Mouse (Mus musculus) urinary bladder, postnatal 0 days (tissue): ENCODE results near the gene Mindy4. TPM values are rescaled to one million over a fixed set of nuclear protein-coding genes. Genes with fewer than 3 reads are reported as not detected.

ENCODE experiments used
- microRNA-seq: library from miRNA; unstranded; fragments of <30 nt; microRNA quantifications from one replicate; pipeline ENCODE4, GENCODE M21; 2016
- polyA plus RNA-seq: library from polyadenylated mRNA; unstranded; fragments of >200 nt; fragmentation: Nextera tagmentation; extraction: Ambion mirVana; gene quantifications from 2 replicates; pipeline ENCODE4 v1.2.1, GENCODE M21; 2015

Mindy4 gene
- 3.8 and 5.2 TPM in 2 replicates for polyA plus RNA-seq

GRCm38 (mm10) chr6:55202913-55203910, at the start of gene Mindy4:
TSS of gene Mindy4 (plus strand) at chr6:55203383.

GRCm38 (mm10) chr6:55174741-55175181, 28.4 kb upstream of the Mindy4 start, which contains the start of gene Inmt:
TSS of gene Inmt (minus strand) at chr6:55175043.

GRCm38 (mm10) chr6:55335989-55336514, 132.9 kb downstream of the Mindy4 start, which contains the start of gene Aqp1:
TSS of gene Aqp1 (plus strand) at chr6:55336432.

Small RNA genes within 50 kb of the gene (microRNA-seq; reads per million reads assigned to microRNA genes)
- not detected for gene Gm25458

Other genes starting within 250 kb of the Mindy4 start
- 5.8 and 6.4 TPM in 2 replicates for gene Nod1, start 230.8 kb upstream of the Mindy4 start, polyA plus RNA-seq
- gene Ggct, start 210.4 kb upstream of the Mindy4 start, polyA plus RNA-seq: 4.9 and 5.8 TPM in 2 replicates
- gene Gars, start 165.4 kb upstream of the Mindy4 start, polyA plus RNA-seq: 106 and 124 TPM in 2 replicates
- 0.11 and 0.16 TPM in 2 replicates for gene Crhr2, start 70.4 kb upstream of the Mindy4 start, polyA plus RNA-seq
- 0.85 and 2.1 TPM in 2 replicates for gene Inmt, start 28.3 kb upstream of the Mindy4 start, polyA plus RNA-seq
- 293 and 299 TPM in 2 replicates for gene Aqp1, start 133.0 kb downstream of the Mindy4 start, polyA plus RNA-seq
- not detected in 2 replicates for gene Ghrhr, start 172.9 kb downstream of the Mindy4 start, polyA plus RNA-seq
- 2.3 and 2.8 TPM in 2 replicates for gene Adcyap1r1, start 248.6 kb downstream of the Mindy4 start, polyA plus RNA-seq